Mouse (Mus musculus) CH12.LX (cell line): ENCODE results near the gene Psenen. TPM values are rescaled to one million over a fixed set of nuclear protein-coding genes. Genes with fewer than 3 reads are reported as not detected.

Source experiments
- DNase-seq: peaks from one replicate; pipeline ENCODE4 v3.0.0-alpha.2; 2013; ENCODE audit errors: extremely low read depth
- H3K27ac ChIP-seq: 2 replicates; pipeline ENCODE4 v1.5.1; 2012; ENCODE audit warnings: low read depth, mild to moderate bottlenecking, control low read depth, moderate library complexity; ENCODE audit not compliant: insufficient read depth
- H3K27me3 ChIP-seq: replicated peaks from 2 replicates; pipeline ENCODE3; 2012; ENCODE audit warnings: inconsistent platforms
- H3K36me3 ChIP-seq, 2 experiments: replicated peaks in 1 of 2; 2 replicates each; pipeline versions ENCODE3 to v1.6.1; 2012; ENCODE audit warnings: inconsistent platforms in 1 of 2, low read length in 1 of 2, mild to moderate bottlenecking in 1 of 2, mixed read lengths in 1 of 2, moderate library complexity in 1 of 2; ENCODE audit not compliant: control insufficient read depth in 1 of 2, insufficient read depth in 1 of 2
- H3K4me1 ChIP-seq, 2 experiments: 2 replicates each; pipeline ENCODE4 v1.6.1; 2012; ENCODE audit warnings: inconsistent platforms in 1 of 2, moderate library complexity in 1 of 2; ENCODE audit not compliant: insufficient read depth in 2 of 2, control insufficient read depth in 1 of 2
- H3K4me2 ChIP-seq: 2 replicates; pipeline ENCODE4 v1.6.1; 2012; ENCODE audit warnings: low read depth, mild to moderate bottlenecking, control low read depth; ENCODE audit not compliant: poor library complexity, insufficient read depth, severe bottlenecking
- H3K4me3 ChIP-seq, 3 experiments: fragments of 150-350 bp in 1 of 3; sonication (generic) in 1 of 3; replicated peaks in 1 of 3; 2 replicates each; pipeline versions ENCODE3 to v1.5.1; 2011 to 2012; ENCODE audit warnings: low read depth in 2 of 3, low read length in 2 of 3, mild to moderate bottlenecking in 2 of 3, moderate library complexity in 2 of 3, control low read depth in 1 of 3, improper control_type of control experiment in 1 of 3, inconsistent platforms in 1 of 3, mixed read lengths in 1 of 3; ENCODE audit not compliant: poor library complexity in 1 of 3
- H3K79me2 ChIP-seq: replicated peaks from 2 replicates; pipeline ENCODE4 v1.6.1; 2012; ENCODE audit warnings: mild to moderate bottlenecking, moderate library complexity; ENCODE audit not compliant: control insufficient read depth, poor library complexity, insufficient read depth, severe bottlenecking; ENCODE audit errors: extremely low read depth
- H3K9ac ChIP-seq: 2 replicates; pipeline ENCODE4 v1.6.1; 2012; ENCODE audit warnings: low read depth, mild to moderate bottlenecking, control low read depth, moderate library complexity; ENCODE audit not compliant: insufficient read depth
- H3K9me3 ChIP-seq: replicated peaks from 2 replicates; pipeline ENCODE3; 2012; ENCODE audit warnings: low read length, inconsistent platforms, mixed read lengths
- BHLHE40 ChIP-seq: IDR thresholded peaks from 2 replicates; pipeline ENCODE4 v1.6.1; 2011; ENCODE audit warnings: mild to moderate bottlenecking, low read depth, low read length, improper control_type of control experiment
- CHD2 ChIP-seq: IDR thresholded peaks from 2 replicates; pipeline ENCODE4 v1.6.1; 2011; ENCODE audit warnings: low read length, improper control_type of control experiment
- CTCF ChIP-seq, 2 experiments: IDR thresholded peaks in 1 of 2; conservative IDR thresholded peaks in 1 of 2; 2 replicates each; pipeline ENCODE4 v1.5.1; 2011 to 2012; ENCODE audit warnings: low read depth in 2 of 2, low read length in 2 of 2, improper control_type of control experiment in 1 of 2, inconsistent platforms in 1 of 2, mild to moderate bottlenecking in 1 of 2, moderate library complexity in 1 of 2
- ELF1 ChIP-seq: IDR thresholded peaks from 2 replicates; pipeline ENCODE4 v1.6.1; 2014; ENCODE audit warnings: low read depth, mild to moderate bottlenecking, inconsistent platforms, low read length, improper control_type of control experiment
- IRF4 ChIP-seq: IDR thresholded peaks from 2 replicates; pipeline ENCODE4 v1.6.1; 2014; ENCODE audit warnings: low read depth, mild to moderate bottlenecking, inconsistent platforms, low read length, improper control_type of control experiment
- JUND ChIP-seq: conservative IDR thresholded peaks from 2 replicates; pipeline ENCODE4 v1.6.1; 2011; ENCODE audit warnings: low read depth, low read length, improper control_type of control experiment
- KAT2A ChIP-seq: IDR thresholded peaks from 2 replicates; pipeline ENCODE4 v1.6.1; 2012; ENCODE audit warnings: low read length, improper control_type of control experiment, inconsistent platforms; ENCODE audit not compliant: insufficient replicate concordance
- MAFK ChIP-seq: IDR thresholded peaks from 2 replicates; pipeline ENCODE4 v1.6.1; 2011; ENCODE audit warnings: low read length, improper control_type of control experiment; ENCODE audit not compliant: insufficient replicate concordance
- MAX ChIP-seq: IDR thresholded peaks from 2 replicates; pipeline ENCODE4 v1.6.1; 2011; ENCODE audit warnings: low read length, improper control_type of control experiment
- MXI1 ChIP-seq: IDR thresholded peaks from 2 replicates; pipeline ENCODE4 v1.6.1; 2011; ENCODE audit warnings: mild to moderate bottlenecking, low read depth, low read length, improper control_type of control experiment
- MYC ChIP-seq: IDR thresholded peaks from 2 replicates; pipeline ENCODE4 v1.6.1; 2011; ENCODE audit warnings: low read depth, mild to moderate bottlenecking, improper control_type of control experiment, low read length
- NELFE ChIP-seq: IDR thresholded peaks from 2 replicates; pipeline ENCODE4 v1.6.1; 2011; ENCODE audit warnings: low read depth, low read length, improper control_type of control experiment
- NRF1 ChIP-seq: IDR thresholded peaks from 2 replicates; pipeline ENCODE4 v1.6.1; 2014; ENCODE audit warnings: low read depth, mild to moderate bottlenecking, inconsistent platforms, low read length, improper control_type of control experiment, moderate library complexity
- PAX5 ChIP-seq: IDR thresholded peaks from 2 replicates; pipeline ENCODE4 v1.6.1; 2012; ENCODE audit warnings: low read length, inconsistent platforms, mixed read lengths
- POLR2A ChIP-seq: IDR thresholded peaks from 2 replicates; pipeline ENCODE4 v1.6.1; 2011; ENCODE audit warnings: low read depth, mild to moderate bottlenecking, improper control_type of control experiment, low read length
- POLR2AphosphoS2 ChIP-seq: IDR thresholded peaks from 2 replicates; pipeline ENCODE4 v1.6.1; 2011; ENCODE audit warnings: low read depth, low read length, improper control_type of control experiment
- RCOR1 ChIP-seq: conservative IDR thresholded peaks from 2 replicates; pipeline ENCODE4 v1.6.1; 2012; ENCODE audit warnings: low read depth, mild to moderate bottlenecking, inconsistent platforms, low read length, improper control_type of control experiment
- SIN3A ChIP-seq: IDR thresholded peaks from 2 replicates; pipeline ENCODE4 v1.6.1; 2012; ENCODE audit warnings: low read length, improper control_type of control experiment, inconsistent platforms
- SMC3 ChIP-seq: IDR thresholded peaks from 2 replicates; pipeline ENCODE4 v1.6.1; 2011; ENCODE audit warnings: low read depth, low read length, improper control_type of control experiment
- TBP ChIP-seq: conservative IDR thresholded peaks from 2 replicates; pipeline ENCODE4 v1.6.1; 2011; ENCODE audit warnings: low read depth, low read length, improper control_type of control experiment
- TCF12 ChIP-seq: IDR thresholded peaks from 2 replicates; pipeline ENCODE4 v1.6.1; 2014; ENCODE audit warnings: low read depth, mild to moderate bottlenecking, inconsistent platforms, low read length, improper control_type of control experiment
- USF1 ChIP-seq: IDR thresholded peaks from 2 replicates; pipeline ENCODE4 v1.6.1; 2014; ENCODE audit warnings: low read depth, mild to moderate bottlenecking, inconsistent platforms, low read length, improper control_type of control experiment
- USF2 ChIP-seq: conservative IDR thresholded peaks from 2 replicates; pipeline ENCODE4 v1.6.1; 2011; ENCODE audit warnings: low read depth, low read length, improper control_type of control experiment
- ZC3H11A ChIP-seq: IDR thresholded peaks from 2 replicates; pipeline ENCODE4 v1.6.1; 2012; ENCODE audit warnings: low read depth, mild to moderate bottlenecking, inconsistent platforms, low read length, improper control_type of control experiment
- ZMIZ1 ChIP-seq: IDR thresholded peaks from 2 replicates; pipeline ENCODE4 v1.6.1; 2012; ENCODE audit warnings: low read depth, mild to moderate bottlenecking, inconsistent platforms, low read length, improper control_type of control experiment
- dilution Hi-C: fragments of 300-500 bp; cut with MboI; formaldehyde crosslinking; loops from 2 replicates; pipeline ENCODE4 v1.14.3; 2020; ENCODE audit warnings: low sequenced_read_pairs; ENCODE audit not compliant: extremely low pct_unique_long_range_greater_than_20kb, extremely low pct_ligation_motif_present
- in situ Hi-C: fragments of 300-500 bp; cut with MboI; formaldehyde crosslinking; loops from 3 replicates; pipeline ENCODE4 v1.14.3; 2019; ENCODE audit warnings: low sequenced_read_pairs, low pct_ligation_motif_present, low pct_unique_long_range_greater_than_20kb, mixed read lengths
- polyA plus RNA-seq: library from polyadenylated mRNA; unstranded; fragments of >175 nt; gene quantifications from 2 replicates; pipeline ENCODE4 v1.2.1, GENCODE M21; 2012; ENCODE audit warnings: low read depth; ENCODE audit not compliant: insufficient read length
- total RNA-seq, 2 experiments: library from RNA; depleted of rRNA; stranded (reverse); fragments of 300-350 nt in 1 of 2; fragments of >200 nt in 1 of 2; gene quantifications; 2 replicates each; pipeline ENCODE4 v1.2.3; 2012 to 2014

Psenen gene
- total and polyA plus RNA-seq, 3 experiments, result 55.2 to 121 (median 92.7) TPM

DNA sequence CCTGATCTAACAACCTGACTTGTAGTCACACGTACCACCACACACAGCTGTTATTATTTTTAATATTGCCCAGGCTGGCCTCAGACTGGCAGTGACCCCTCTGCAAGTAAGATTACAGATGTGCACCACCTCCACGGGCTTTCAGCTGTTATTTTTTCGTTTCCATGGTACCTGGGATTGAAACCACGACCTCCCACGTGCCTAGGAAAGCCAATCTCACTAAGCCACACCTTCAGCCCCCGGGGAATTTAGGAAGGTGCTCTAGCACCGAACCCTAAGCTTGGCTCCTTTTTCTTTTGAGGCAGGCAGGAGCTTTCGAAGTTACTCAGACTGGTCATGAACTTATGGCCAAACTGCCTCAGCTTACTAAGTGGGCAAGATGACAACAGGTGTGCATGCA is 41.0 kb upstream of the Psenen start:
- Histone ChIP-seq H3K4me3 (peak overlapping the region in 2 of 3 experiments; percentile 23 to 60), H3K4me1 (peaks cover 23 to 29% of the 10 kb centered on the region in 2 experiments), H3K9me3 (peaks cover 3% of the 10 kb centered on the region), H3K79me2 (peaks cover 3% of the 10 kb centered on the region), H3K27ac (peak overlapping the region; percentile 64), H3K9ac (peak overlapping the region; percentile 51), H3K27me3 (no peaks in the 10 kb centered on the region), H3K36me3 (peaks cover 0 to 27% of the 10 kb centered on the region in 2 experiments), H3K4me2 (peak overlapping the region; percentile 52)
- TF ChIP-seq PAX5 (no peak), USF2 (0 out of 2 replicates have a peak, but pooled peaks have one; percentile 10), SIN3A (peak; percentile 35), BHLHE40 (peak; percentile 81), ZC3H11A (no peak), IRF4 (peak; percentile 9; the same call in 1 of the 2 replicates), POLR2A (peak; percentile 28; the same call in 1 of the 2 replicates), USF1 (peak; percentile 61), SMC3 (no peak)
- in situ Hi-C loops (no loop called here), dilution Hi-C loops (no loop called here)
- DNase-seq, result no peak

DNA sequence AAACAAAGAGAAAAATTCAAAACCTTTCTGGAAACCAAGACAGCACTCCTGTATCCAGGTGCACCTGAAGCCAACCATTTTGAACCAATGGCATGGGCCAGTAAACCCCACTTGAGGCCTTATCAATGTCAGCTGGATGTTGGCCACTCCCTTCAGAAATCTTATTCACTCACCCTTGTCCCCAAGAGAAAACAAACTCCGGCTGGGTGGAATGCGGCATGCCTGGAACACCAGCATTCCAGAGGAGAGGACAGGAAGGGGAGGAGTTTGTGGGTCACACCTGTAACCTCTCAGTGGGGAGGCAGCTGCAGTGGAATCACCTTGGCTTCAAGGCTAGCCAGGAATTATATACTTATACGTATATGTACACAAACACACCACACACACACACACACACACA is 39.2 kb upstream of the Psenen start:
- Histone ChIP-seq H3K36me3 (peaks cover 0 to 24% of the 10 kb centered on the region in 2 experiments), H3K27ac (no peak overlapping the region), H3K4me2 (no peak overlapping the region), H3K4me1 (peaks cover 15 to 21% of the 10 kb centered on the region in 2 experiments), H3K9ac (no peak overlapping the region), H3K79me2 (peaks cover 3% of the 10 kb centered on the region), H3K4me3 (no peak overlapping the region), H3K27me3 (no peaks in the 10 kb centered on the region), H3K9me3 (peaks cover 3% of the 10 kb centered on the region)
- dilution Hi-C loops, result no loop called here
- TF ChIP-seq NELFE (no peak), SIN3A (no peak), MXI1 (no peak), RCOR1 (no peak)
- in situ Hi-C loops, result no loop called here
- DNase-seq, result no peak

DNA sequence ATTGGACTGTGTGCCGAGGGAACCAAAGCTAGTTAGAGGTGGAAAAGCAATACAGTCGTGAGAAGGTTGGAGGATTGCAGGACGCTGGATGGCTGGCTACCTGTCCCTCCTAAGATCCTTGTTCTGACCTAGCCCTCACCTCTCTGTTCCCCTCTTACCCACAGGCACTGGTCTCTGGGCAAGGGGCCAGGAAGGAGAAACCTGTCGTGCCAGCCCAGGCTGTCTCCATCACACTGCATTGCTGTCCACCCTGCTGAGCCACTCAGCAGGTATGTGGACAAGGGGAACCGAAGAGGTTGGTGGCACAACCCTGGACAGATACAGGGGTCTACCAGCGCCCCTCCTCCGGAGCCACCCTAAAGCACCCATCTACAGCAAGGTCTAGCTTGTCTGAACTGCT is 37.2 kb upstream of the Psenen start:
- Histone ChIP-seq H3K36me3 (peaks cover 0 to 22% of the 10 kb centered on the region in 2 experiments), H3K9me3 (peaks cover 3% of the 10 kb centered on the region)
- no peak for DNase-seq
- TF ChIP-seq ZMIZ1 (no peak), ELF1 (no peak), POLR2AphosphoS2 (no peak), CHD2 (no peak), BHLHE40 (no peak), RCOR1 (no peak), CTCF (conservative IDR thresholded peaks at IDR 0.05 in 1 of 2, IDR thresholded peaks at IDR 0.05 in 1 of 2; ENCODE audit: low read depth in 2 of 2, low read length in 2 of 2) (no peak), JUND (no peak), MXI1 (no peak), MAX (no peak), TBP (no peak), KAT2A (no peak), NRF1 (no peak), SMC3 (no peak), PAX5 (no peak), MYC (no peak), MAFK (no peak), TCF12 (no peak)
- TF ChIP-seq, all 38 proteins: peak for 0
- dilution Hi-C loops, result no loop called here
- Histone ChIP-seq H3K9ac (no peak overlapping the region), H3K4me2 (no peak overlapping the region), H3K27ac (no peak overlapping the region), H3K4me1 (peaks cover 24 to 29% of the 10 kb centered on the region in 2 experiments), H3K27me3 (no peaks in the 10 kb centered on the region), H3K4me3 (no peak overlapping the region), H3K79me2 (peaks cover 5% of the 10 kb centered on the region)
- in situ Hi-C loops, result no loop called here
